Mouse (Mus musculus) kidney, adult 2 months (tissue): Measurements from ENCODE around the gene Pianp.

ENCODE experiments used
- CTCF ChIP-seq: fragments of 200-500 bp; conservative IDR thresholded peaks from 2 replicates; pipeline ENCODE4 v1.5.1; 2011; ENCODE audit warnings: low read depth, mild to moderate bottlenecking, control low read depth, low read length, moderate library complexity, mixed read lengths; ENCODE audit not compliant: insufficient read depth, insufficient read length
- POLR2A ChIP-seq: fragments of 200-500 bp; IDR thresholded peaks from one replicate; pipeline ENCODE4 v1.6.1; 2011; ENCODE audit warnings: low read depth, low read length, control low read depth

GRCm38 (mm10) chr6:125039533-125040153 lies 43.1 kb downstream of the Pianp start, which contains the start of gene Ing4:
- no peak for TF ChIP-seq POLR2A
- no peak for TF ChIP-seq CTCF
